Mouse (Mus musculus): ENCODE measurements at regions not wholly inside any gene's neighbourhood (a gene's known extent, or its start where the extent isn't known, plus 50 kb on each side); places are given as distances from the start of the nearest gene placed in this dataset.

DNA sequence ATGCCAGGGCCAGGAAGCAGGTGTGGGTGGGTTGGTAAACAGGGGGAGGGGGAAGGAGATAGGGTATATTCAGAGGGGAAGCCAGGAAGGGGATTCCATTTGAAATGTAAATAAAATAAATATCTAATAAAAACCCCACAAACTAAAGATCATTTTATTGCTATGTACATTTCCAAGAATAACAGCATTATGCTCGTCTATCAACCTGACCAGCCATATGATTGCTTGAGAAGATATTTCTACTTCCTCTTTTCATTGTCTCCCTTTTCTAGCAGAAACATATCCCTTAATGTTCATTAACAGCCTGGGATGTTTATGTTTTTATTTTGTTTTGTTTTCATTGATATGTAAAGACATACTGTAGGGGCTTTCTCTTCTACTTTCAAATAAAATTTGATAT lies 202.6 kb downstream of the Slitrk5 start:
- DNase-seq (ENCODE audit: low read depth, low spot score): no peak

- DNase-seq (ENCODE audit: low read depth, low spot score): peak; percentile 42
Observed at GRCm38 (mm10) chr14:111878033-111878432, 203.1 kb downstream of the Slitrk5 start.

GRCm38 (mm10) chr14:111883952-111884351 lies 209.1 kb downstream of the Slitrk5 start:
- peak; percentile 58 for DNase-seq (ENCODE audit: low read depth, low spot score)

GRCm38 (mm10) chr14:111887688-111888087 lies 212.8 kb downstream of the Slitrk5 start:
- no peak for DNase-seq (ENCODE audit: low read depth, low spot score)

DNA sequence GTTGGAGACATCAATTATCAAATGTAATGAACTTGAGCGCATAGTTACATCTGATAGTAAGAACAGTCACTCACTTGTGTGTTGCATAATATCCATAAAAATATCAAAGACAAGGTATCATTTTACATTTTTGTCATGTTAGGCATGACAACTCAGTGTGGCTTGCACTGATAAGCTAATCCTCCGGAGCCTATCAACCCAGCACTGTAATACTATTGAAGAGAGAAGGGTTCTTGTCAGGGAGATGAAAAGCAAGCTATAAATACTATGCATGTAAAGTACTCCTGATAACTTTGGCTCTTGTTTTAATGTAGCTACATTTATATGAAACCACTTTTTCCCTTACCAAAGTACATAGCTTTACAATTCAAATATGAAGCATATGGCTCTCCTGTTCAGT lies 213.9 kb downstream of the Slitrk5 start:
- DNase-seq (ENCODE audit: low read depth, low spot score): no peak

Data from telencephalon, adult 2 months (tissue).